Mouse (Mus musculus) G1E (cell line): Measurements from ENCODE around the gene 1110002E22Rik. TPM values are rescaled to one million over a fixed set of nuclear protein-coding genes. Genes with fewer than 3 reads are reported as not detected.

ENCODE experiments used
- ATAC-seq: 2 replicates; pipeline ENCODE4 v1.8.0; 2016; ENCODE audit warnings: mild to moderate bottlenecking; ENCODE audit not compliant: insufficient number of reproducible peaks, poor library complexity, low FRiP score, severe bottlenecking; ENCODE audit errors: extremely low read depth
- DNase-seq: peaks from one replicate; pipeline ENCODE4 v3.0.0; 2012; ENCODE audit warnings: low spot score
- H3K27me3 ChIP-seq: 2 replicates; pipeline ENCODE4 v1.6.1; 2012; ENCODE audit warnings: mild to moderate bottlenecking, low read length, inconsistent platforms; ENCODE audit not compliant: insufficient read depth
- H3K36me3 ChIP-seq: replicated peaks from 2 replicates; pipeline ENCODE3; 2012; ENCODE audit warnings: mild to moderate bottlenecking, inconsistent platforms
- H3K4me1 ChIP-seq: 2 replicates; pipeline ENCODE4 v1.6.1; 2012; ENCODE audit warnings: low read depth, low read length, inconsistent platforms, mixed read lengths; ENCODE audit not compliant: insufficient read depth
- H3K4me3 ChIP-seq: 2 replicates; pipeline ENCODE4 v1.5.1; 2012; ENCODE audit warnings: low read depth, mild to moderate bottlenecking, inconsistent platforms, low read length, moderate library complexity, mixed read lengths
- H3K9me3 ChIP-seq: replicated peaks from 2 replicates; pipeline ENCODE4 v1.6.1; 2012; ENCODE audit warnings: inconsistent platforms
- CTCF ChIP-seq: IDR thresholded peaks from 2 replicates; pipeline ENCODE4 v1.5.1; 2012; ENCODE audit warnings: low read depth, low read length, inconsistent platforms, mixed read lengths
- GATA1 ChIP-seq: IDR thresholded peaks from 2 replicates; pipeline ENCODE4 v1.6.1; 2012; ENCODE audit warnings: borderline replicate concordance, low read length, inconsistent platforms, mixed read lengths
- GATA2 ChIP-seq: IDR thresholded peaks from 2 replicates; pipeline ENCODE4 v1.6.1; 2012; ENCODE audit warnings: low read depth, low read length, inconsistent platforms, borderline replicate concordance
- POLR2AphosphoS5 ChIP-seq: IDR thresholded peaks from 2 replicates; pipeline ENCODE4 v1.6.1; 2012; ENCODE audit warnings: low read depth, low read length, inconsistent platforms; ENCODE audit not compliant: insufficient replicate concordance
- TAL1 ChIP-seq: conservative IDR thresholded peaks from 2 replicates; pipeline ENCODE4 v1.6.1; 2012; ENCODE audit warnings: low read depth, low read length, inconsistent platforms, mixed read lengths
- polyA plus RNA-seq: library from polyadenylated mRNA; stranded (reverse); fragments of >175 nt; gene quantifications from 2 replicates; pipeline ENCODE4 v1.2.3, GENCODE M21; 2012
- total RNA-seq, 2 experiments: library from RNA; stranded (forward) in 1 of 2; stranded (reverse) in 1 of 2; fragments of 200-1000 nt in 1 of 2; fragments of >200 nt in 1 of 2; fragmentation: Nextera tagmentation in 1 of 2; gene quantifications; 2 replicates each; pipeline ENCODE4 v1.2.3; 2014 to 2017

The 1110002E22Rik gene
- total and polyA plus RNA-seq, 3 experiments, result under 0.01 to 0.02 TPM; not detected in 1

GRCm38 (mm10) chr3:138061205-138061911 lies 3.5 kb upstream of the 1110002E22Rik start:
- peaks cover 20% of the 10 kb centered on the region for H3K4me1 ChIP-seq
- no peaks in the 10 kb centered on the region for H3K9me3 ChIP-seq
- ATAC-seq, result peak; percentile 38
- H3K36me3 ChIP-seq, result no peaks in the 10 kb centered on the region
- TF ChIP-seq CTCF, result no peak
- DNase-seq, result no peak
- H3K4me3 ChIP-seq, result no peak overlapping the region
- peaks cover 24% of the 10 kb centered on the region for H3K27me3 ChIP-seq

- H3K4me3 ChIP-seq, result no peak overlapping the region
- H3K27me3 ChIP-seq, result peaks cover 37% of the 10 kb centered on the region
- TF ChIP-seq GATA1, result no peak
- TF ChIP-seq CTCF, result no peak
- TF ChIP-seq TAL1, result no peak
- no peak for TF ChIP-seq POLR2AphosphoS5
- TF ChIP-seq GATA2, result no peak
- no peak for DNase-seq
- ATAC-seq, result no peak
- H3K36me3 ChIP-seq, result no peaks in the 10 kb centered on the region
- no peaks in the 10 kb centered on the region for H3K9me3 ChIP-seq
- H3K4me1 ChIP-seq, result peaks cover 20% of the 10 kb centered on the region
Measured at GRCm38 (mm10) chr3:138062673-138063072, 2.2 kb upstream of the 1110002E22Rik start.

GRCm38 (mm10) chr3:138063731-138064329 lies 1.0 kb upstream of the 1110002E22Rik start:
- Histone ChIP-seq H3K9me3 (no peaks in the 10 kb centered on the region), H3K4me3 (no peak overlapping the region), H3K4me1 (peaks cover 17% of the 10 kb centered on the region), H3K27me3 (peaks cover 49% of the 10 kb centered on the region), H3K36me3 (no peaks in the 10 kb centered on the region)
- TF ChIP-seq CTCF, result no peak
- no peak for TF ChIP-seq TAL1
- no peak for TF ChIP-seq GATA2
- no peak for TF ChIP-seq POLR2AphosphoS5
- TF ChIP-seq GATA1, result no peak
- ATAC-seq (no peak), DNase-seq (no peak)

GRCm38 (mm10) chr3:138065930-138066329 lies 1.1 kb downstream of the 1110002E22Rik start:
- no peaks in the 10 kb centered on the region for H3K36me3 ChIP-seq
- no peaks in the 10 kb centered on the region for H3K9me3 ChIP-seq
- TF ChIP-seq POLR2AphosphoS5 (no peak), TAL1 (no peak), GATA1 (no peak), GATA2 (no peak), CTCF (no peak)
- ATAC-seq (no peak), DNase-seq (no peak)
- H3K27me3 ChIP-seq, result peaks cover 63% of the 10 kb centered on the region
- peaks cover 12% of the 10 kb centered on the region for H3K4me1 ChIP-seq
- H3K4me3 ChIP-seq, result no peak overlapping the region

DNA sequence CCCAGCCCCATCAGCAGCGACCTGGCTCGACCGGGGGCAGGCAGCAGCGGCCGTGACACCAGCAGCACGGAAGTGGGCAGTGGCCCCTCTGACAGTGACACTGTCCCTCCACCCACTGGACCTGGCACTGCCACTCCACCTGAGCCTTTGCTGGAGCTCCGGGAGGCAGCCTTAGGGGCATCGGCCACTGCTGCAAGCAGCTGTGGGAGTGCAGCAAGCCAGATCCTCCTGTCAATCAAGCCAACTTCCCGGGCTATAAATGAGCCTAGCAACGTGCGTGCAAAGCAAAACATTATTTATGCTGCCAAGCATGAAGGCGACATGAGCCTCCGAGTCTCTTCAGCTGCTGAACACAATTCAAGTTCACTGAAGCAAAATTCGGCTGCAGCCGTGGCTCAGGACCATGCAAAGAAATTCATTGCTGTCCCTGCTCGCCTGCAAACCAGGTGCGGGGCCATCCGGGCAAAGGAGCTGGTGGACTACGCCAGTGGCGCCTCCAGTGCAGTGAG lies 1.6 kb downstream of the 1110002E22Rik start:
- TF ChIP-seq CTCF (no peak), GATA2 (no peak), POLR2AphosphoS5 (no peak), GATA1 (no peak)
- peaks cover 8% of the 10 kb centered on the region for H3K4me1 ChIP-seq

DNA sequence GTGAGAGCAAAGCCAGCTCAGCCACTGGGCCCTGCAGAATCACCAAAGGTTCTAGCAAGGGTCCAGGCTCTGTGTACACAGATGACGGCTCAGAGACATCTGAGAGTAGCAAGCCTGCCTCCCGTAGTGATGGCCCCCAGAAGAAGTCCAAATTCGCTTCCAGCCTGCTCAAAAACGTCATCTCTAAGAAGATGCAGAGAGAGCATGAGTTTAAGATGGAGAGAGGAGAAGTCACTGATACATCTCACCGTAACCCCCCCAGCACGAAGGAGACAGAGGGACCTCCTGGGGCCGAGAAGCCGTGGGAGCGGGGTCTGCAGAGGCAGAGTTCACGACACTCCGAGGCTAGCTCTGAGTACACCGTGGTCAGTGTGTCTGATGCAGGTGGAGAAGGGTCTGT lies 2.4 kb downstream of the 1110002E22Rik start, which contains the start of gene Gm5105:
Gm5105 (minus strand) TSS at position 101 of the 400 bp plus-strand sequence.
- peaks cover 9% of the 10 kb centered on the region for H3K4me1 ChIP-seq
- no peak for DNase-seq
- no peak for ATAC-seq
- no peaks in the 10 kb centered on the region for H3K36me3 ChIP-seq
- no peak within 1 kb of the TSS for H3K4me3 ChIP-seq
- H3K27me3 ChIP-seq, result peaks cover 71% of the 10 kb centered on the region
- no peaks in the 10 kb centered on the region for H3K9me3 ChIP-seq
- TF ChIP-seq GATA2, result no peak
- TF ChIP-seq CTCF, result no peak
- TF ChIP-seq POLR2AphosphoS5, result no peak
- no peak for TF ChIP-seq TAL1
- no peak for TF ChIP-seq GATA1

More for the DNA sequence above, 1.6 kb downstream of the 1110002E22Rik start:
- Histone ChIP-seq H3K9me3 (no peaks in the 10 kb centered on the region), H3K36me3 (no peaks in the 10 kb centered on the region), H3K27me3 (peaks cover 65% of the 10 kb centered on the region), H3K4me3 (no peak overlapping the region)
- no peak for ATAC-seq
- DNase-seq, result no peak
